Mouse (Mus musculus) ovary, postnatal 10 days (tissue): ENCODE measurements at regions not wholly inside any gene's neighbourhood (a gene's known extent, or its start where the extent isn't known, plus 50 kb on each side); places are given as distances from the start of the nearest gene placed in this dataset.

ENCODE experiments used
- DNase-seq: peaks from one replicate; pipeline ENCODE4 v3.0.0; 2022; ENCODE audit warnings: low spot score

DNA sequence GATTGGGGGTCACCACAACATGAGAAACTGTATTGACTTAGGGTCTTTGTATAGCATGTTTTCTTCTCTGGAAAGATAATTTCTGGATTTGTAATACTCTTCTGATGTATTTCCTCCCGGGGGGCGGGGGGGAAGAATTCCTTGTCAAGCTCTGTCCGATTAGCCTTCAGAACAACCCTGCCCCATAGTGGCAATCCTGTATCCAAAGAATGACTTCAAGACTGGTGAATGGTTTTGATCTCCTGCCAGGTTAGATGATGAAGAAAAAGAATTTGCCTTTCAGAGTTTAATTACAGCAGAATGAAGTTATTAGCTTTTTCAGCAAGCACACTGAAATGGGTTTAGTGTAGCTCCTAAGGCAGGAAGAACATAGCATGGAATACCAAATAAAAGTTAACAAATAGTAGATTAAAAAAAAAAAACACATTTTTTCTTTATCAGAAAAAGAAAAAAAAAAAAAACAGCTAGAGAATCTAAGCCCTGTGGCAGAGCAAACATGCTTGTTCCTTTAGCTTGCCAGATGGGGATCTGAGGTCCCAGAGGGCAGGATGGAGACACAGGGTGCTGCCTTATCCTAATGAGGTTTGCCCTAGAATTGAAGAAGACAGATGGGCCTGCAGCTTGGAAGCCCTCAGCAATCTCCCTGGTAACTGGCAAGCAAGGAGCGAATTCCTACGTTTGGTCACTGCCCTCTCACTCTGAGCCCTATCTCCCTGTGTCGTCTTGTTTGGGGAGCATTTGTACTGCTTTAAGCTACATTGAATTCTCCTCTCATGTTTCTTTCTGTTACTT is 280.9 kb upstream of the Gm9972 start:
- no peak for DNase-seq

DNA sequence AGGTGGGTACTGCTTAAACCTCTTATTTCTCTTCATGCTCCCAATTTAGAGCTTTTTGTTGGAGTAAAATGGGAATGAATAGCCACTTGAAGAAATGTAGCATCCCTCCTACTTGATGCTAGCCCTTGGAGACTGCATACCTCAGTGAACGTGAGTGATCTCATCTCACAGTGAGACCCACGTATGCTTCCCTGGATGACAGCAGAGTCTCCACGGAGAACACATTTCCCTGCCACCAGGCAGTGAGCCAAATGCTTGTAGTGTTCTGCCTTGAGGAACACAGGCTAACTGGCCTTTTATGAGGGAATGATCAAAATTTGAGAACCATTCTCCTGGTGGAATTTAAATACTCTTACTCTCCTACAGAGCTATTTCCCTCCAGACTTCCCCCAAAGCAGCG is 280.1 kb upstream of the Gm9972 start:
- DNase-seq: no peak

DNA sequence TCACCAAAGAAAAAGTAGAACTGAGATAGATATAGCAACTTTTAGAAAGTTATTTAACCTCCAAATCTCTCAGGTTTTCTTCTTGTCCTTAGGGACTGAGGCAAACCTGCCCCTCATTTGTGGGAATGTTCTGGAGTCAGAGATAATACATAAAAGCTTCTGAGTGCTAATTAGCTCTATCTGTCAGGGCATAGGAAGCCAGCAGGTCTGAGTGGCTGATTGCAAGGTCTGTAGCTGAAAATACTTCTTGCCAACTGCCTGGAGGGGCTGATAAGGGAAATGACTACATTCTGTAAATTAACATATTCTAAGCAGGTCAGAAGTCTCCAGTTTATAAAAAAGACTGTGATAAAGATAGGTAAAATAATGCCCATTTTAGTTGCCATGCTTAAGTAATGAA is 270.3 kb upstream of the Gm9972 start:
- no peak for DNase-seq

DNA sequence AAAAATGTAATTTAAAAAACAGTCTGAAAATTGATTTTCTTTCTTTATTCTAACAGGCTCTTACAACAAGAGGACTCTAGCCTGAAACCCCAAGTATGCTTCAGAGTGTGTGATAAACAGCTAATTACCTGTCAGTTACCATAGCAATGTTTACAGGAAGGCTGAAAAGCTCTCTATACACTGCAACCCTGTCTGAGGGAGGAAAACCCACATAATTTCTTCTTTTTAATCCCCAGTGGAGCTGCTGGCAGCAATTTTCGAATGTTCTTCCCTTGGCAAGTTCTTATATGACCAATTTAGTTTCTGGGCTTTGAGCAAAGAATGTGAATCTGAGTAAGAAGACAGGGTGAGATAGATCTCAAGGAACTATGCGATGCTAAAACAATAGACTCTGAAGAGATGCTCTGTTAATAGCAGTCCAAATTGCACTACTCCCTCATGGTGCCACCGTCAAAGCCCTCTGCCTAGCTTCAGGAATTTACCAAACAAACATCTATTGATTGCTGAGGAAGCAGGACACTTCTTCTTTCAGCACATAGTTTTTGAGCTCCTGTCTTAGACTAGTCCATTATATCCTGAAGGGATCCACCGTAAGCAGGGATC is 260.4 kb upstream of the Gm9972 start:
- DNase-seq: no peak

- no peak for DNase-seq
Observed at GRCm38 (mm10) chr11:42811487-42811886, 224.1 kb upstream of the Gm9972 start.

DNA sequence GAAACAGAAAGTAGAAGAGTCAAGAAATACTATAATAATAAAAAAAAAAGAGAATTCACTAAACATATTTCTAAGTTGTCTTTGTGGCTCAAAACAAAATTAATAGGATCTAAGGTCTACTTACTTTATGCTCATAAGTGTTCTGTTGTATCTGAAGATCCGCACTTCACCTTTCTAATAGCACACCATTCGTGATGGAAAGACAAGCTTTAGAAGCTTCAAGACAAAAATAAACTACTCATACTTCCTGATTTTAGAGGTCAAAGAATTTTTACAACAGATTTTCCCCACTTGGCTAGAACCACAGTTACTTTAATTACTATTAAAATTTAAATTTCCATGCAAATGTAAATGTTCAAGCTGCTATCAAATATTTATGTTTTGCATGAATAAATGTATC is 219.8 kb upstream of the Gm9972 start:
- DNase-seq: no peak

GRCm38 (mm10) chr11:42822835-42823234 is 212.7 kb upstream of the Gm9972 start:
- no peak for DNase-seq

DNA sequence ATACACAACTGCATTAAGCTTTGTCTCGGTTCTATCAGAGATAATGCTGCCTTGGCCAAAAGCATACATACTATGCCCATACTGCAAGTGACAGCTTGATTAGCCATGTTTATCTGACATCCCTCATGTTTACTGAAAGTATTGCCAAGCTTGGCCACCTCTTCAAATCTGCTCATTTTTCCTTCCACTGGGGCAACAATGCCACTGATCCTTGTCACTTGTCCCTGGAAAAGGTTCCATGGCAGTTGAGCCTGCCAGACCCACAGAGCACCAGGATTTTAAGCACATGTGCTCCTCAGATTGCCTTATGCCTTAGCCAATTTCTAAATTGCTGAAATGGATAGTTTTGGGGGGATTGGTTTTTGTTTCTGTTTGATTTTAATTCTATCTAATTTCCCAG is 189.8 kb upstream of the Gm9972 start:
- no peak for DNase-seq

DNA sequence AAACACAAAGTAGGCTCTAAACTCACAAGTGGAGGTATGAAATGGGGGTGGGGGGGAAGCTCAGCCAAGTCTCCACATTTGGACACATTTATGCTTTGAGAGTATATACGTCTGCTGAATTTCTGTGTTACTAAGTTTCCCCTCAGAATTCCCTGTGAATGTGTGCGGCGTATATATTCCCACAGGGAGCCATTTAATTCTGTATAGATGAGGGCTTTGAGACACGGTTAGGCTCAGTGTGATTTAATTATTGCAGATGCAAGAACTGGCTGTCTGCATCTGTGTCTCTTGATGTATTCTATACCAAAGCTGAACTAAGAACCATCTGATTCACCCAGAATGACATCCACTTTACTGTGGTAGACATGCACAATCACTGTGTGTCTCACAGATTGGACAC is 181.1 kb upstream of the Gm9972 start:
- DNase-seq: no peak

DNA sequence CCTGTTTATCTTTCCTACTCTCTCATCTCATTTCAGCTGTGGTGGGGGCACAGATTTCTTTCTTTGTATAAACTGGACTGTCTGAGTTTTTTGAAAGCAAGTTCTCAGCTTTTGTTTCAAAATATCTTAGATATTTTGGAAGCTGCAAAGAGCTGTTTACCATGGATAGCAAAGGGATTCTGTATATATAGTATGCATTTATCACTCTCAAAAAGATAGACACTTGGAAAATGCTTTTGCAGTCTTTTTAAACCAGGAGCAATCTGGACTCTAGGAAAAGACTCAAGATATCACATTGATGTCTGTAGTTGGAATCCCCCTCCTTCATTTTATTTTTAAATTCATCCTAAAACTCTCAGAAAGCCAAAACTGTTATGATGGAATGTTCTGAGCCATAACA is 177.9 kb upstream of the Gm9972 start:
- no peak for DNase-seq

- DNase-seq: no peak
Observed at GRCm38 (mm10) chr11:42874056-42874455, 161.5 kb upstream of the Gm9972 start.

DNA sequence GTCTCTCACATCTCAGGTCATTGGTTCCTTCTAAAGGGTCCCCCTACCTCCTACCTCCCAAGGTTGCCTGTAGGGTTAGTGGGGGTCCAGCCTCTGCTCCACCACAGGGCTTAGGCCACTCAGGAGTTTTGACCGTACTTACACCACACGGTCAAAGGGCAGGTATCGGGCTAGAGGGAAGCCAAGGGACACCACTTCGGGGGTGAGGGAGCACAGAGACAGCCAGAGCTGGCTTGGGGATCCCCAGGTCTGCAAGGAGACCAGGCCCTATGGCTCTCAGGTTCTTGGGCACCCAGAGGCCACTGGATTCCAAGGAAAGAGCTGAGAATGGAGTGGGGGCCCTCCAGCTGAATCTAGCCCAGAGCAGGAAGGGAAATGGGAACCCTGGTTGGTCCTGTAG is 135.5 kb upstream of the Gm9972 start:
- DNase-seq: no peak

- no peak for DNase-seq
Observed at GRCm38 (mm10) chr11:42903459-42904012, 132.0 kb upstream of the Gm9972 start.

GRCm38 (mm10) chr11:42905561-42905960 is 130.0 kb upstream of the Gm9972 start:
- DNase-seq: no peak

DNA sequence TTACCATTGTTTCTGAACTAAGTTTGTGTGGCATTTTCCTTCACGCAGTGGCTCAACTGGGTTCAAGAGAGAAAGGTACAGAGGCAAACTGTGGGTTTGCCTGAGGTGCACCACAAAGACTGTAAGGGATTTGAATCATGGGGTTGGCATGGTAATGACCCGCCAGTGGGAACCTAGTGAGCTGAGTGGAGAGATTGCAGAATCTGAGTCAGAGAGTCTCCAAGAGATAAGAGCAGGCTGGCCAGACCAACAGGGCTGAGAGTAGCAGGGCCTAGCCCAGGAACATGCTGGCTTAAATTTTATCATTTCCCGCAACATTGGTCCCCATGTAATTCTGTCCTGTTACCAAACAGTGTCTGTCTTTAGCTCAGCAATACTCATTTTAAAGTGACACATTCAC is 129.5 kb upstream of the Gm9972 start:
- DNase-seq: no peak

DNA sequence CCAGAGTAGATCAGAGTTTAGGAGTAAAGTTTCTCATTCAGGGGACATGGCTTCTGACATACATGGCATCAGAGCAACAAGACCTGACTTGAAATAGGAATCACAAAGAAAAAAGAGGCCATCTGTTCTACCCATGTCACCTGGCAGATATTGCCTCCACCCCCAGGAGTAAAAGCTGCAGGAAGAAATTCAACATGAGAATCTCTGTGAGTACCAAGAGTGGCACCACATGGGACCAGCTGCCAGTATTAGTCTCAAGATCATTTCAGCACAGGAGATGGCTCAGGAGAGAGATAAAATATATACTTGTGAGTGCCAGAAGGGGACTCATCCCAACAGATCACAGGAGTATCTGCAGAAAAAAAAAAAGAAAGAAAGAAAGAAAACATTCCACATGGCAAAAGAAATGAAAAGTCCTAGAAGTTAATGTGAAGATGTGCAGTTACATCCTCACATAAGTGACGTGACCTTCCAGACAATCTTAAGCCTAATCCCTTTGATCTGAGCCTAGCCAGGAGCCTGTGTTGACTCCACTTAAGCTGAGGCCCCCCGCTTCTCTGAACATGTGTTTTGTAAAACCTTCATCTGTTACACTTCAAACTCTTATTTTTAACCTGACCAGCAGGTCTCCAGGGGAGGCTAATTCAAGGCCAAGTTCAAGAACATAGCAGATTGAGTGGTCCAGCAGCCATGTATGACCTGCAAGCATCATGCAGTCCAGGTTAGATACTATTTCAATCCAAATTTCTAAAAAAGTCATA is 118.9 kb upstream of the Gm9972 start:
- DNase-seq: no peak

- no peak for DNase-seq
Observed at GRCm38 (mm10) chr11:42919221-42919620, 116.3 kb upstream of the Gm9972 start.

DNA sequence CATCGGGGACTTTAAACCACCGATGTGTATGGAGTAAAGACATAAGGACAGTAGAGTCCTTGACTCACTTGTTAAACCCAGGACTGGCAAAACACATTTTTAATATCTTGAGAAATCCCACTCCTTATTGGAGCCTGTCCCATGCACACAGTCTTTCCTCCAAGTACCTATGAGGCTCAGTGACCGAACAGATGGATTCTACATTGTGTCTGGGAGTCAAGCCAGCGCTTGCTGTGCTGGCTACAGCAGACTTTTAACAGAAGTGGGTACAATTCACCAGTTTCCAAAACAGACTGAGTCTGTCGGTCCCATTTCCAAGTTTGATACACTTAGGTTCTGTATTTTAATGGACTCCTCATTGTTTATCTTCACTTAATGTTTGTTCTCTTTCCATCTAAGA is 108.4 kb upstream of the Gm9972 start:
- no peak for DNase-seq

DNA sequence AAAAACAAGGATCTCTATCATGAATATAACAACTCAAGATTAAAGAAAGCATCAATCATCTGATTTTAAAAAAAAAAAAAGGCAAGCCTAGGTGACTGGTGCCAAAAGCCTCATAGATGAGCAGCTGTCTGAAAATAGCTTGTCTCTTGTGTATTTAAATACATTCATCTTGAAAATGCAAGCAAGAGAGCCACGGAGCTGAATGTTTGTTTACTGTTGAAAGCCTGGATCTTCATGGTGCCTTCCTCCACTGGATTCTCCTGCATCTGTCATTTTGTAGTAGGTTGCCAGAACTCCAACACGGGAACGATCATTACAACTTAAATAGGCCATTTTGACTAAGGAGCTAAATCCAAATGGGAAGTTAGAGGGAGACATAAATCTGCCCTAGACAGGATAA is 106.6 kb upstream of the Gm9972 start:
- no peak for DNase-seq

DNA sequence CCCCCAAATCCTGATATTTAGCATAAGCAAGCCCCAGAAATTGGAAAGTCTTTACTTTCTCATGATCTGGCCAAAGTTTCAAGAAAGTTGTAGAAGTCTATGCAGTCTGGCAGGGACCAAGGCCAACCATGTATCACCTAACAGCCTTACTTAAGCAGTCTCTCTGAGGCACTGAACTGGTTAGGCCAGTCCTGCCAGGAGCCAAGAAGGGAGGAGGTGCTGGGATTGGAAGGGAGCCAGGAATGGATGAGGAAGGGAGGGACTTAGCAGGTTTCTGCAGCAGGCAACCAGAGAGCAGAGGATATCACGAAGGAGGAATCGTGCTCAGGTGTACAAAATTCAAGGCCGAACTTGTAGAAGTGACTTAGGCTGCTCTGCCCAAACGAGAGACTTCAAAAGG is 96.3 kb upstream of the Gm9972 start:
- DNase-seq: peak; percentile 10

- DNase-seq: no peak
Observed at GRCm38 (mm10) chr11:42941561-42941960, 94.0 kb upstream of the Gm9972 start.

- no peak for DNase-seq
Observed at GRCm38 (mm10) chr11:42942284-42942683, 93.3 kb upstream of the Gm9972 start.

DNA sequence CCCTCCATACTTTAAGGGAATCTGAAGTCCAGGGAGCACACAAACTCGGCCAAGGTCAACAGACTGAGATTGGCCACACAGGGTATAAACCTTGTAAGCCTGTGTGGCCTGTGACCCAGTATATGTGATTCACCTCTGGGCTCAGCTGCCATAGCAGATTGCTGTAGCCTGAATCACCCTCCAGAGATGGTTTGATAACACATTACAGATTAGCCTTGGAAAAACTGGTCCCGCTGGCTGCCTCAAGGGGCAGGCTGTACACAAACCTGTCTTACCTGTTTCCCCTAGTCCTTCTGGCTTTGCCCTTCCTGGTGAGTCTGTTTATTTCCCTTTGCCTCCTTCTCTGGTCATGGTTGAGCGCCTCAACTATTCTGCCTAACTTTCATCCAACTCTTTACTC is 91.0 kb upstream of the Gm9972 start:
- DNase-seq: no peak
